Mouse (Mus musculus): ENCODE results near the gene Guf1. TPM values are rescaled to one million over a fixed set of nuclear protein-coding genes. Genes with fewer than 3 reads are reported as not detected.

Guf1 gene
- polyA plus RNA-seq, 1 experiment from 2014 or later, result 79.3 TPM

DNA sequence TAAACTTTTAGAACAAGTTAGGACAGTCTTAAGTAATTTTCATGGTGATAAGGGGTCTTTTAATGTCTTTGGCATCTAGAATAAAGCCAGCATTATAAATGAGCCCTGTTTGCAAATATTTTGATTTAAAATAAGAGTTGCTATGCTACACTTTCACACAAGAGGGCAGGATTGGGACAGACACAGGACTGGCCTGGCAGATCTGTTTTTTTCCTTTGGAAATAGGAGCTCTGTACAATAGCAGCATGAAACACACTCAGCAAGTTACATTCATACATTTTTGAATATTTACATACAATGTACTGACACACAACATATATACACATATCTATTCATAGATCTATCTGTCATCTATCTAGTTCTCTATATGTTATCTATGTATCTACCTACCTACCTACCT is 44.3 kb downstream of the Guf1 start:
- Histone ChIP-seq H3K27me3 (no peaks in the 10 kb centered on the region), H3K4me2 (no peak overlapping the region), H3K4me1 (no peaks in the 10 kb centered on the region), H3K9me3 (no peaks in the 10 kb centered on the region), H3K36me3 (no peaks in the 10 kb centered on the region), H3K4me3 (no peak overlapping the region), H3K27ac (no peak overlapping the region), H3K9ac (no peak overlapping the region)
- ATAC-seq (ENCODE audit: insufficient number of reproducible peaks, insufficient read depth, low FRiP score, low TSS enrichment, low read depth), result no peak

DNA sequence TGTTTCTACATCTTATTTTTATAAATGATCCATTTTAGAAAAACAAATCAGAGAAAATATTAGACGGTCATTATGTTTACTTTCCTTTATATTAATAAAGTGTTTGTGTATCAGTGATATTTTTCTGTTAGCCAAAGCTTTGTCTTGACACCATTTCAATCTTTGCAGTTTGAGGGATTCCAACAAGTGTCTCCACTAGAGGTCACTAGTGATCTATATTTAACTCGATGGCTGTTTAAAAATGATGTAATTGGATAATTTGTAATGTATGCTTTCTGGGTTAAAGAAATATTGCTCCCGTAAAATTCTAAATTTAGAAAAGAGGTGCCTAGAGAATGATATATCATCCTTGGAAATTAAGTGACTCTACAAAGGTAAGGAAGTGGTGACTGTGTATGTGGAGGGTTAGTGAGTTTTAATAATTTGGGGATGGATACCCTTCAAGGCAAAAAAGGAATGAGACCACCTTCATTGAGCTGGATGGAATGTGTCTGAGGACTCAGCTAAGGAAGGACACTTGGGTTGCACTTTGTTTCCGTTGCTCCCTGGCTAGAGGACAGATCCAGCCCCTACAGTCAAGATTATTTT is 56.6 kb downstream of the Guf1 start:
- no peak overlapping the region for H3K4me2 ChIP-seq
- no peaks in the 10 kb centered on the region for H3K27me3 ChIP-seq
- WGBS, result 11% methylated on average over 4 of the region's 4 CpGs
- H3K27ac ChIP-seq, result no peak overlapping the region
- H3K9ac ChIP-seq, result no peak overlapping the region
- no peaks in the 10 kb centered on the region for H3K4me1 ChIP-seq
- H3K4me3 ChIP-seq, result no peak overlapping the region
- no peaks in the 10 kb centered on the region for H3K9me3 ChIP-seq
- no peak for ATAC-seq (ENCODE audit: insufficient number of reproducible peaks, insufficient read depth, low FRiP score, low TSS enrichment, low read depth)
- no peaks in the 10 kb centered on the region for H3K36me3 ChIP-seq

GRCm38 (mm10) chr5:69620899-69621298 is 64.2 kb downstream of the Guf1 start:
- Histone ChIP-seq H3K36me3 (no peaks in the 10 kb centered on the region), H3K27me3 (no peaks in the 10 kb centered on the region), H3K4me2 (no peak overlapping the region), H3K9ac (no peak overlapping the region), H3K4me1 (no peaks in the 10 kb centered on the region), H3K9me3 (no peaks in the 10 kb centered on the region), H3K4me3 (no peak overlapping the region), H3K27ac (no peak overlapping the region)
- no peak for ATAC-seq (ENCODE audit: insufficient number of reproducible peaks, insufficient read depth, low FRiP score, low TSS enrichment, low read depth)
- 61% methylated on average over 1 of the region's 1 CpGs for WGBS

Other genes with a start within 250 kb of the Guf1 start
- 1.4 and 2.8 TPM in 2 replicates for gene Kctd8, start 215.2 kb upstream of the Guf1 start, polyA plus RNA-seq (2015; fragmentation: Nextera tagmentation; extraction: Ambion mirVana)
- gene Yipf7, start 14.3 kb upstream of the Guf1 start, polyA plus RNA-seq (2015; fragmentation: Nextera tagmentation; extraction: Ambion mirVana), result not detected in 2 replicates
- gene Gnpda2, start 35.4 kb downstream of the Guf1 start, polyA plus RNA-seq (2015; fragmentation: Nextera tagmentation; extraction: Ambion mirVana), result 52.7 and 54.8 TPM in 2 replicates